Mouse (Mus musculus) T-helper 2 cell (primary cell): ENCODE data around the gene Emsy.

ENCODE experiments used
- in situ Hi-C: fragments of 300-600 bp; cut with MboI, MseI; formaldehyde crosslinking; loops from one replicate; pipeline ENCODE4 v1.15.1; 2025; ENCODE audit warnings: high pct_unique_total_duplicates

The Emsy gene

DNA sequence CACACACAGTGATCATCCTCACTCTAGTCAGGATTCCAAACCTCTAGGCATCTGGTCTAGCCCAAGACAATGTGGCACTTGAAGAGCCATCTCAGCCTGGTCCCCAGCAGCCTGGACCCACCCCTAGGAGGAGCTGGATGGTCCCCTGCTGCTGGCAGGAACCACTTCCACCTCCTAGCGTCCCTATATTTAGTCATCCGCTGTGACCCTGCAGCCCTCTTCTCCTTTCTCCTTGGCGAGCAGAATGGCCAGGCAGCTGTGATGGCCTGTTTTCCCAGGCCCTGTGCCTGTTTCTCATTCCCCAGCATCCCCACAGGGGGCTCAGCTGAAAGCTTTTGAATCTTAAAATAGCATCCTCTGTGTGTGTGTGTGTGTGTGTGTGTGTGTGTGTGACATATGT is 107.7 kb downstream of the Emsy start:
- in situ Hi-C loops, result no loop called here

DNA sequence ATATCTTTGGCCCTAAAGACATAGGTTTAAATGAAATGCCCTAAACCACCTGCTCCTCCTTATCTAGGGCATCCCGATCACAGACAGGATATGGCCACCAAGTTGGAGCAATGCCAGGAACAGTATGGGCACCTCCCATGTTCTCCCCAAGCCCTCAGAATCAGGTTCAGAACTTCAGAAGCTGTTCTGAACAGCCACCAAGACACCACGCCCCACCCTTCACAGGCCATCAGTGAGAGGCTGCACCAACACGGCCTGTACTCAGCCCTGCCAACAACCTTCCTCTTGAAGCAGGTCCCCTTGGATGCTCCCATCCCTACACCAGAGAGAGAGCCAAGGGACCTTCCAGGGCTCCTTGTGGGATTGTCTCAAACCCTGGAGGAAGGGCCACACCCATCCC is 112.0 kb downstream of the Emsy start:
- in situ Hi-C loops, result no loop called here

DNA sequence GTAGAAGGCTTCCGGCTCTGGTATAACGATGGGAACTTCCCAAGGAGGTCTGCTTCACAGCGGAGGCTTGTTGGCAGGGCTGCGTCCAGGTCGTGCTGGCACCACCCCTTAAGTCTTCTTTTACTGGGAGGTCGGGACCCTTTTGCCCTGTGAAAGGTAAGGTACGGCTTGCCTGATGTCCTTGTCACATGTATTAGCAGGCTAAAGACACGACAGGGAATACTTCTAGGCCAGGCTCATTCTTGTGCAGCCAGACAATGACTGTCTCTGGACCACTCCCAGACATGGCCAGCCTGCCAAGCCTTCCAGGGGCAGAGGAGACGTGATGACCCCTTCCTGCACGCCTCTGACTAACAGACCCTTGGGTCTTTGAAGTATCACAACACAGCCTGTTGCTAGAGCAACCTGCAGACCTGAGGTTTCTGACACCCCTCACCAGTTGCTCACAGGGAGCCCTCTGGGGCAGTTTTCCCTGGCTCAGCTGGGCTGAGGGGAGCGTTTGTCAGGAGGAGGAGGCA is 112.7 kb downstream of the Emsy start:
- in situ Hi-C loops, result no loop called here

DNA sequence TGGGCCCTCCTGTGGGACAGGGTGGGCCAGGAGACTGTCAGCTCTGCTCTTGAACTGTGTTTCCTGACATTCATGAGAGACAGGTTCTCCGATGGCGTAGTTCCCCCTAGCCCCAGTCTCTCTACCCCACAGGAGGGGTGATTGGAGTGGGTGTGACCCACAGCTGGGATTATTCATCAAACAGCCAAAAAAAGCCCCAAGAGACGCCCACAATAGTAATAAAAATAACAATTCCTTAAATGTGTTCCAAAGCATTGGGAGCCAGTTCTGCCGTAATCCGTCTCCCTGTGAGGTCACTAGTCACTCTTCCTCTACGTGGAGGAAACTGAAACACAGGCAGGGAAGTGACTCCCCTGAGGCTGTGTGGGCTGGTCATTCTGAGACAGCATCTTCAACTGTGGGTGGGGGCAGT is 113.8 kb downstream of the Emsy start:
- in situ Hi-C loops, result no loop called here

DNA sequence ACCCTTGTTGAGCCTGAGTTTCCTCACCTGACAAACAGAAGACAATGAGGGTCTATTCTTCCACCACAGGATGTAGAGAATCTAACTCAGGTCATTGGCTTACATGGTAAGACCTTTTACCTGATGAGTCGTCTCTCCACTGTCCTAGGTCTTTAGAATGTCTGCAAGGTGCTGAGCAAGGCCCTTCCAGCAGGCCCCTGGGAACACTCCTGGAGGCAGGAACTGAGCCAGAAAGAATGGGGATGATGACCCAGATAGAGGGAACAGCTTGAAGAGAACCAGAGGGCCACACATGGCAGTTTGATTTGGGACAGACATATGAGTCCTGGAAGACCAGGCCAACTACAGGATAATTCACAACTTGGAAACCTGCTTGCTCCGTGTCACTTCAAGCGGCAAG is 114.3 kb downstream of the Emsy start:
- in situ Hi-C loops, result no loop called here

DNA sequence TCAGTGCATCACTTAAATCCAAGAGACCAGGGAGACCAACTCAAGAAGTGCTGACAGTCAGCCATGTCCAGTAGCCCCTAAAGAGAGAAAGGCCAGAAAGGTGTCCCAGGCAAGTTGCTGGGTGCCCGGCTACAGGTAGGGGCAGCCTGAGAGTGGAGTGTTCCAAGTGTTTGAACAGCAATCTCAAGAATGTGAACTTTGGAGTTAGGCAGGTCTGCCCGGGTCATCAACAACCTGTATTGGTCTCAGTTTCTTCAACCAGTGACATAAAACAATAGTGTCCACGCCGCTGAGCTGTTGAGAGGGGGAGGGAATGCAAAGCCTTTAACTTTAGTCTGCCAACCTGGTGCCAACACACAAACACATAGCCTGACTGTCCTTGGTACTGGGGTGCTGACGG is 115.0 kb downstream of the Emsy start:
- in situ Hi-C loops, result no loop called here

DNA sequence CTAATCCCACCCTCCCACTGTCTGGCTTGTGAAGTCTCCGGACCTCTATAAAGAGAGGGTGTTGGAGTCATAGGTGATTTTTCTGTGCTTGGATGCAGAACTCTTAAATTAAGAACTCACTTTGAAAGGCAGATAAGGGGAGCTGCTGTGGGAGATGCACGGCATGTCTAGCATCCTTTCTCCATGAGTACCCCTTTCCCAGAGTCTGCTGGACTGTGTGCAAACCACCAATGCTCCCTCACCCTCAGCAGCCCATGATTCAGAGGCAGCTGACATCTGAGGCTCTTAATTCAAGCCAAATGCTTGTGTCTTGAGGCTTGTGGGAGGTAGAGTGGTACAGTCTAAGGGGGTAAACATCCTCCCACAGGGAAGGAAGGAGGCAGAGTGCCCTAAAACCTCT is 115.7 kb downstream of the Emsy start:
- in situ Hi-C loops, result no loop called here

DNA sequence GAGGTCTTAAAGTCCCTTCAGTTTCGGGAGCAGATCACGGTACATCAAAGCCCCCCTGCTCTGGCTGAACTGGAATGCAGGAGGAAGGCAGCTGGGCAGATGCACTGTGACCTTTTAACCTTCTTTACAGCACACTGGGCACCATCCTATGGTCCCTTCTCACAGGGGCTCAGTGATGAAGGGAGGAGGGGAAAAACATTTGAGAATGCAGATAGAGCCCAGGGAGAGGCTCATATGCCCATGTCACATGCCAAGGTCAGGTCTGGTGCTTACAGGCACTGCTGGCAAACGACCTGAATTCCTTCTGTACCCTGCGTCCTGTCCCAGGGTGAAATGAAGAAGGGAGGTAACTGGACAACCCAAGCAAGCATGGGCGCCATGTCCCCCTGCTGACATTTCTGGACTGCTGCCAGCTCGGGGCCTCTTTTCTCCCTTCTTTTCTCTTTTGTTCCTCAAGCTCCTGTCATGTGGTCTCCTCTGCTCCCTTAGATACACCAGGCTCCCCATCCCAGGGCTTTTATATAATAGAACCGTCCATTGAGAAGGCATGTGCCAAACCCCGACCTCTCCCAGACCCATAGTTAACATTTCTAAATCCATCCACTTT is 118.5 kb downstream of the Emsy start:
- in situ Hi-C loops, result no loop called here

DNA sequence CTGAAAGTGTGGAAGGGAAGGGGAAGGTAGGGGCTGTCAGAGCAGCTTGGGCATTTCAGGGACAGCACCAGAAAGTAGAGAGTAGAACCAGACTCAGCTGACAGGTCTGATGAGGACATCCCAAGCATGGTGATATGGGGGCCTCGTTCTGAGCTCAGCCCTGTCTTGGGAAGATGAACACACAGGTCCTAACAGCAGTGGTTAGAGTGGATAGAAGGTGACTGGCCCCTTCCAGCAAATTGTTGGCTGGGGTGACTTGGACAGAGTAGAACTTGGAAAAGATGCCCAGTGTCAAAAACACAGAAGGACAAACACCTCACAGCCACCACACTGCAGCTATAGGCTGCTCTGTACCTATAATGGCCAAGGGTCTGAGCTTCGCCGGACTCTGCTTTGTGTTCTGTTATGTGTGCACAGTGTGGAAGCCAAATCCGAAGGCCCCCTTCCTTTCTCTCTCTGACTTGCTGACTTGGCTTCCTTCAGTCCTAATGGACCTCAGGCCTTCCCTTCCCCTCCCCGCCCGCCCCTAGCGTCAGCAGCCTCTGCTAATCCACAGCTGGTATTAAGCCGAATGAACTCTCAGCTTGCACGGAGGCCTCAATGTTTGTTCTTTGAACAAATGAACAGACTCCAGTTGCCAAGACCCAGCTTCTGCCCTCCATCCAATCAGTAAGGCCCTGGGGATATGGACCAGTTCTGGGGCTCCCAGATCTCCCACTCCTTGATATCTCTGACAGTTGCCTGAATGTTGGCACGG is 119.2 kb downstream of the Emsy start:
- in situ Hi-C loops, result no loop called here
